Mouse (Mus musculus): ENCODE data around the gene Slc7a8.

Gene Slc7a8

GRCm38 (mm10) chr14:54698733-54699132 lies 83.0 kb downstream of the Slc7a8 start, which contains the start of gene Gm29776:
Gm29776 (minus strand) TSS chr14:54698833.
- no peak for DNase-seq

DNA sequence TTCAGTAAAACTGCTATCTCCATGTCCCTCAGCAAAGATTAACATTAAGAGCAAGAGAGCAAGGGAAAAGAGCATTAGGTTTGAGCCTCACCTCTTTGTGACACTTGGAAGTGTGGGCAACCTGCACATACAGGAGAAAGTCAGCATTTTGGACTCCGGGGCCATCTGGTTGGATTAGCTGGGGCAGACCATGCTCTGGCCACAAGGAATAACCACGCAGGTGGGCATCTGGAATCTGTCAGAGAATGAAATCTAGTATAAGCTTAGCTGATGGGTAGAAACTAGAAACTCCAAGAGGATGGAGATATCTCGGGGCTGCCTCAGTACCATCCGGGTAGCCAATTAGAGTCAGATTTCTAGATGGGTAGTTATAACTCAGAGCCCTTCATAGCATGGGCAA lies 85.0 kb downstream of the Slc7a8 start:
- DNase-seq = no peak

DNA sequence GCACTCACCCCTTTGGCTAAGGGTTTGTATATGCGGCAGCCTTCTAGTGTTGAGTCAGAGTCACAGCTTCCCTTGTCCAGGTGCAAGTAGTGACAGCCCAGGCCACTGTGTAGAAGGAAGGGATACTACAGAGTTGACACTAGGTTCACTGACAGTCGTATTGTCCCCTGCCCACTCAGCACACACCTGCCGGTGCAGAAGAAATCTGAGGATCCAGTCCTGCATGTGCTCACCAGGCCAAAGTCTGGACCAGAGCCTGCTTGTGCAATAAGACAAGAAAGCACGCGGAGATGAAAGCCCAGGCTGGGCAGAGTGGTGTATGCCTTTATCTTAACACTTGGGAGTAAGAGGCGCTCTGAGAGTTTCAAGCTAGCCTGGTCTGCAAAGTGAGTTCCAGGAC lies 86.7 kb downstream of the Slc7a8 start:
- DNase-seq = no peak

GRCm38 (mm10) chr14:54687251-54687650 lies 94.5 kb downstream of the Slc7a8 start:
- no peak for DNase-seq

DNA sequence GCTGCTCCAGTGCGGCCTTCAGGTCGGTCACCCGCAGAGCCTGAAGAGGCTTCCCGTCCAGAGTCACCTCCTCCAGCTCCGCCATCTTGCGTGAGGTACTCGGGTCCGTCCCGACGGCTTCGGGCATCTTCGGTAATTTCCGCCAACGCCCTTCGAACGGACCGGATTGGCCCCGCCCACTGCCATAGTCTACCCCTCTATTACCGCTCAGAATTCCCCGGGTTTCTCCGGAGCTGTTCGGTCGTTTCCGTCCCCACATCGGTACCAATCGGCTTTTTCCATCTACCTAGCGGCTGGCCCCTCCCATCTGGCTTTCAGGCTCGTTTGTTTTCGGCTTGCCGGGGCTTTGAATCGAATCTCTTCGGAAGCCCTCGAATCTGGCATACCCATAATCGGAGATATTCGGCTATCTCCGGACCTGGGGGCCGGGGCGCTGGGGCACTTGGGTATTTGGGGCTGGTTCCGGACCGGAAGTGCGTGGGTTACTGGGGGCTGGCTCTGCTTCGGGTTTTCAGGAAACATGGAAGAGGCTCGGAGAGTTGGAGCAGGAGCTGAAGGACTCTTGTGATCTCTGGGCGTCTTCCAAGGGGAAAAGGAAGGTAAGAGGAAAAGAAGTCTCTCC lies 95.1 kb downstream of the Slc7a8 start, which contains the start of gene Acin1:
TSS of gene Acin1 (minus strand) at position 410 of the 622 bp plus-strand sequence.
- DNase-seq = peak; percentile 99

- peak in 1 of 2 experiments; percentile 72 for DNase-seq
Observed at GRCm38 (mm10) chr14:54686063-54686521, 95.7 kb downstream of the Slc7a8 start, which contains the start of gene 1700123O20Rik. 1700123O20Rik (plus strand) TSS chr14:54686216.

- no peak for DNase-seq
Observed at GRCm38 (mm10) chr14:54685471-54685870, 96.3 kb downstream of the Slc7a8 start.

DNA sequence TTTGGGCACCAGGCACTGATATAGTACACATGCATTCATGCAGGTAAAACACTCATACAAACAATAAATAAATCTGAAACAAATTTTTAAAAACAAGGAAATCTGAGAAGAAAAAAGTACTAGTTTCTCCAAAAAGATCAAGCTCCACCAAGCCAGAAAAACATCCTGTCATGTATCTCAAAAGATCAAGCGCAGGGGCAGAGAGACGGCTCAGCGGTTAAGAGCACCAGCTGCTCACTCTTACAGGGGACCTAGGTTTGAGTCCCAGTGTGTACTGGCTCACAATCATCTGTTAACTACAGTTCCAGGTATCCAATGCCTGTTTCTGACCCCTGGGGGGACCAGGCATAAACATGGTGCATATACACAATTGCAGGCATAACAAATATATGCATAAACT lies 99.3 kb downstream of the Slc7a8 start:
- no peak for DNase-seq

- DNase-seq = no peak
Observed at GRCm38 (mm10) chr14:54678657-54679304, 103.0 kb downstream of the Slc7a8 start.

DNA sequence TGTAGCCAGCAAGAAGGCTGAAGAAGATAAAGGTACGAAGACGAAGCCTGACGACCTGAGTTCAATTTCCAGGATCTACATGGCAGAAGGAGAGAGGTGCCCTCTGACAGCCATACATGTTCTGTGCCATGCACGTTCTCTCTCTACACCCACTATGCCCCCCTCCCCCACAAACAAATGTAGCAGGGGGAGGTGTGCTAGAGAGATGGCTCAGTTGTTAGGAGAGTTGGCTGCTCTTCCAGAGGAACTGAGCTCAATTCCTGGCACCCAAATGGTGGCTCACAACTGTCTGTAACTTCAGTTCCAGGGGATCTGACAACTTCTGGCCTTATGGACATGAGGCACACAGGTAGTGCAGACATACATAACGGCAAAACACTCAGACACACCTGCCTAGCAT lies 105.5 kb downstream of the Slc7a8 start:
- DNase-seq = no peak

- no peak for DNase-seq
Observed at GRCm38 (mm10) chr14:54674317-54674716, 107.4 kb downstream of the Slc7a8 start.

Data from B cell, adult 2 months (primary cell).